Mouse (Mus musculus) midbrain, embryonic 11.5 days (tissue): ENCODE measurements around the gene Cdc42ep5. TPM values are rescaled to one million over a fixed set of nuclear protein-coding genes. Genes with fewer than 3 reads are reported as not detected.

Experiments
- ATAC-seq: fragments of 200-750 bp; cut with Nextera tagmentation; 2 replicates; pipeline ENCODE4 v1.8.0; 2017; ENCODE audit warnings: moderate TSS enrichment, moderate library complexity; ENCODE audit not compliant: low FRiP score
- DNase-seq: peaks from one replicate; pipeline ENCODE4 v3.0.0; 2015; ENCODE audit warnings: low spot score; ENCODE audit errors: missing footprints
- H3K27ac ChIP-seq: fragments of 300-500 bp; sonication (generic); 2 replicates; pipeline ENCODE4 v1.5.1; 2014; ENCODE audit warnings: low read depth, low read length
- H3K27me3 ChIP-seq: fragments of 300-500 bp; sonication (generic); 2 replicates; pipeline ENCODE4 v1.6.1; 2014; ENCODE audit warnings: mild to moderate bottlenecking, low read length, moderate library complexity, mixed read lengths; ENCODE audit not compliant: control insufficient read depth, insufficient read depth
- H3K36me3 ChIP-seq: fragments of 300-500 bp; sonication (generic); 2 replicates; pipeline ENCODE4 v1.6.1; 2014; ENCODE audit warnings: mild to moderate bottlenecking, low read length, moderate library complexity, mixed read lengths; ENCODE audit not compliant: control insufficient read depth, insufficient read depth
- H3K4me1 ChIP-seq: fragments of 300-500 bp; sonication (generic); 2 replicates; pipeline ENCODE4 v1.6.1; 2014; ENCODE audit warnings: low read length; ENCODE audit not compliant: control insufficient read depth, insufficient read depth
- H3K4me2 ChIP-seq: fragments of 300-500 bp; sonication (generic); 2 replicates; pipeline ENCODE4 v1.6.1; 2014; ENCODE audit warnings: mild to moderate bottlenecking, moderate library complexity
- H3K4me3 ChIP-seq: fragments of 300-500 bp; sonication (generic); 2 replicates; pipeline ENCODE4 v1.5.1; 2014; ENCODE audit warnings: low read depth, low read length
- H3K9ac ChIP-seq: fragments of 300-500 bp; sonication (generic); 2 replicates; pipeline ENCODE4 v1.6.1; 2014; ENCODE audit warnings: low read length
- H3K9me3 ChIP-seq: fragments of 300-500 bp; sonication (generic); 2 replicates; pipeline ENCODE4 v1.6.1; 2016; ENCODE audit warnings: low read length; ENCODE audit not compliant: control insufficient read depth
- WGBS: fragments of 180-500 bp; shearing (Covaris S2); extraction: QIAGEN DNeasy Blood & Tissue Kit; methylation state at CpG from one replicate; pipeline ENCODE4 v1.1.7; 2014; 5-methylcytosine and 5-hydroxymethylcytosine counted together
- polyA plus RNA-seq: library from polyadenylated mRNA; unstranded; fragments of >200 nt; fragmentation: Nextera tagmentation; extraction: Ambion mirVana; gene quantifications from 2 replicates; pipeline ENCODE4 v1.2.1, GENCODE M21; 2014

Cdc42ep5 gene
- polyA plus RNA-seq, 1 experiment from 2014 or later = 15.6 TPM

GRCm38 (mm10) chr7:4147836-4148235 is 16.8 kb downstream of the Cdc42ep5 start:
- peaks cover 17% of the 10 kb centered on the region for H3K4me1 ChIP-seq
- H3K27ac ChIP-seq = no peak overlapping the region
- 85% methylated on average over 4 of the region's 4 CpGs for WGBS
- H3K9ac ChIP-seq = no peak overlapping the region
- H3K9me3 ChIP-seq = no peaks in the 10 kb centered on the region
- peaks cover 17% of the 10 kb centered on the region for H3K27me3 ChIP-seq
- peaks cover 33% of the 10 kb centered on the region for H3K36me3 ChIP-seq
- H3K4me3 ChIP-seq = 0 out of 2 replicates have a peak overlapping the region, but pooled peaks have one; percentile 68
- ATAC-seq (no peak), DNase-seq (no peak)
- H3K4me2 ChIP-seq = no peak overlapping the region

- 93% methylated on average over 20 of the region's 20 CpGs for WGBS
- Histone ChIP-seq H3K4me1 (peaks cover 17% of the 10 kb centered on the region), H3K4me3 (no peak overlapping the region), H3K9me3 (no peaks in the 10 kb centered on the region), H3K36me3 (peaks cover 37% of the 10 kb centered on the region), H3K4me2 (no peak overlapping the region), H3K27ac (no peak overlapping the region), H3K27me3 (peaks cover 17% of the 10 kb centered on the region), H3K9ac (no peak overlapping the region)
- DNase-seq = peak; percentile 57
- ATAC-seq = no peak
Measured at GRCm38 (mm10) chr7:4147371-4147770, 17.3 kb downstream of the Cdc42ep5 start.

DNA sequence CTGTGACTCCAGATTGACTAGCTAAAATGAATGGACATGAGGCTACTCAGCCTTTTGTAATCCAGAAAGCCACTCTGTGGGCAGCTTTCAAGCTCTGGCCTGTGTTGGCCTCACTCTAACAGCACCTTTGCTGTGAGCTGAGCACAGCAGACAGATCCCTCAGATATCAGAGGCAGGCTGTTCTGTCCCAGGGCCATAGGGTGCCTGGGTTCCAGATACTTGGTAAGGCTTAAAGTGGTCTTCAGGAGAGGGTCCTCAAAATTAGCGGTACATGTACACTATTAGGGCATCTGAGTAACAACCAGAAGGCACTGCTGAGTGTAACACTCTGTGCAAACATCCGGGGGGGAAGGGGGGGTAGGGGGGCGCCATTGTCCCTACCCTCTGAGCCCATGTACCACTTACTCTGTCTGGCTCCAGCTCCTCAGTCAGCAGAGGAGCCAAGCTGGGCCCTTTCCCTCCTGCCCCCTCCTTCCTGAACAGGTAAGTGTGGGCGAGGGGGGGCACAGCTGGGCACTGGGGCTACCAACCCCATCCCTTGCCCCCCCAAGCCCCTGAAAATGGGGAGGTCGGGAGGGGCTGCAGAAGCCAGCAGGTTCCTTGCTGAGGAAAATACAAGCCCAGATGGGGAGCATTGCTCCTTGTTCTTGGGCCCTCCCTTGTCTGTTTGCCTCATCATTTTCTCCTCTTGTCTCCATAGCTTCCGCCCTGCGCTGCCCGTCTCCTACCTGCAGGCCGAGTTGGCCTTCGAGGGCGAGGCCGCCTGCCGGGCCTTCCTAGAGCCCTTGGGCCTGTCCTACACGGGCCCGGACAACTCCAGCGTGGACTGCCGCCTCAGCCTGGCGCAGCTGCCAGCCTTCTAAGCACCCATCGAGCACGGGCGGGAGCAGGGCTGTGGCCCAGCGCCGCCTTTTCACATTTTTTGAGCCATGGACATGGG is 18.1 kb downstream of the Cdc42ep5 start:
- H3K4me3 ChIP-seq = no peak overlapping the region
- H3K9me3 ChIP-seq = no peaks in the 10 kb centered on the region
- no peak overlapping the region for H3K4me2 ChIP-seq
- H3K27me3 ChIP-seq = peaks cover 11% of the 10 kb centered on the region
- H3K9ac ChIP-seq = no peak overlapping the region
- DNase-seq (peak; percentile 82), ATAC-seq (no peak)
- H3K27ac ChIP-seq = no peak overlapping the region
- H3K4me1 ChIP-seq = peaks cover 17% of the 10 kb centered on the region
- 93% methylated on average over 23 of the region's 23 CpGs for WGBS
- H3K36me3 ChIP-seq = peaks cover 46% of the 10 kb centered on the region

DNA sequence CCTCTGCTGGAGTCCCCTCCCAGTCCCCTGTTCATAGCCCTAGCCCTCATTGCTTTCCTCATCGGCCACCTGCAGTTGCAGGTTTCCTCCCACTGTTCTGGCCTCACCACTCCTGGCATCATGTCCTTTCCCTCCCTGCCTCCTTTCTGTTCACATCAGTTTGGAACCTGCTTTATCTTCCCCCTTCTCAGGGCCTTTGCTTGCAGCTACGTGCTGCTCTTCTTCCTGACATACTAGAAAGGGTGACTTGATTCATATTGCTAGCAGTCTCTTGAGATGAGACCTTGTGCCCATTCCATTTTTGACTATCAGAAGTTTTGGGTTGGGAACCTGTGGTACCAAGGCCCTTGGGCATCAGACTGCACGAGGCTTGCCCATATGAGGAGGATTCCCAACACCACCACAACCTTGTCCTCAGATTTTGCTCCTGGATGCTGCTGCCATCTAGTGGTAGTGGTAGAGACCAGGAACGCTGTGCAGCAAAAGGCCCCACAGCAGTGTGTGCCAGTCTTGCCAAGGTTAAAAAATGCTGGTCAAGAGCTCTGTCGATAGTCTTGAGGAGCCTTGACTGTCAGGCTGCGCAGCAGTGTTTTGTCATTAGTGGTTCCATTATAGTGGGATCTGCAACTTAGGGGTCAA is 19.0 kb downstream of the Cdc42ep5 start:
- WGBS = 66% methylated on average over 6 of the region's 6 CpGs
- no peak overlapping the region for H3K27ac ChIP-seq
- no peak for ATAC-seq
- H3K27me3 ChIP-seq = peaks cover 3% of the 10 kb centered on the region
- H3K4me3 ChIP-seq = no peak overlapping the region
- H3K9ac ChIP-seq = no peak overlapping the region
- H3K9me3 ChIP-seq = no peaks in the 10 kb centered on the region
- H3K36me3 ChIP-seq = peaks cover 54% of the 10 kb centered on the region
- H3K4me1 ChIP-seq = peaks cover 14% of the 10 kb centered on the region
- no peak overlapping the region for H3K4me2 ChIP-seq
- peak; percentile 92 for DNase-seq

GRCm38 (mm10) chr7:4144766-4145551 is 19.7 kb downstream of the Cdc42ep5 start:
- Histone ChIP-seq H3K4me1 (peaks cover 10% of the 10 kb centered on the region), H3K4me3 (no peak overlapping the region), H3K9ac (no peak overlapping the region), H3K36me3 (peaks cover 55% of the 10 kb centered on the region), H3K27me3 (no peaks in the 10 kb centered on the region), H3K9me3 (no peaks in the 10 kb centered on the region), H3K4me2 (no peak overlapping the region), H3K27ac (no peak overlapping the region)
- ATAC-seq (no peak), DNase-seq (no peak)
- 94% methylated on average over 20 of the region's 20 CpGs for WGBS

GRCm38 (mm10) chr7:4144046-4144445 is 20.6 kb downstream of the Cdc42ep5 start:
- H3K4me1 ChIP-seq = peaks cover 7% of the 10 kb centered on the region
- ATAC-seq (no peak), DNase-seq (no peak)
- peaks cover 64% of the 10 kb centered on the region for H3K36me3 ChIP-seq
- no peak overlapping the region for H3K27ac ChIP-seq
- H3K4me2 ChIP-seq = no peak overlapping the region
- no peak overlapping the region for H3K9ac ChIP-seq
- no peak overlapping the region for H3K4me3 ChIP-seq
- H3K9me3 ChIP-seq = no peaks in the 10 kb centered on the region
- WGBS = 95% methylated on average over 13 of the region's 13 CpGs
- H3K27me3 ChIP-seq = no peaks in the 10 kb centered on the region

- no peak overlapping the region for H3K27ac ChIP-seq
- peaks cover 64% of the 10 kb centered on the region for H3K36me3 ChIP-seq
- no peak overlapping the region for H3K4me3 ChIP-seq
- ATAC-seq (no peak), DNase-seq (no peak)
- H3K27me3 ChIP-seq = no peaks in the 10 kb centered on the region
- H3K4me1 ChIP-seq = peaks cover 2% of the 10 kb centered on the region
- H3K9me3 ChIP-seq = no peaks in the 10 kb centered on the region
- H3K9ac ChIP-seq = no peak overlapping the region
- no peak overlapping the region for H3K4me2 ChIP-seq
- WGBS = 96% methylated on average over 19 of the region's 19 CpGs
Measured at GRCm38 (mm10) chr7:4143506-4143905, 21.2 kb downstream of the Cdc42ep5 start.

- peaks cover 64% of the 10 kb centered on the region for H3K36me3 ChIP-seq
- no peak overlapping the region for H3K27ac ChIP-seq
- H3K4me2 ChIP-seq = no peak overlapping the region
- H3K4me3 ChIP-seq = no peak overlapping the region
- ATAC-seq (no peak), DNase-seq (peak; percentile 75)
- H3K27me3 ChIP-seq = no peaks in the 10 kb centered on the region
- no peak overlapping the region for H3K9ac ChIP-seq
- H3K9me3 ChIP-seq = no peaks in the 10 kb centered on the region
- 94% methylated on average over 10 of the region's 10 CpGs for WGBS
- peaks cover 2% of the 10 kb centered on the region for H3K4me1 ChIP-seq
Measured at GRCm38 (mm10) chr7:4142796-4143445, 21.7 kb downstream of the Cdc42ep5 start.
